Mouse (Mus musculus) lung, postnatal 36 days (tissue): ENCODE data around the gene Polg.

Experiments
- DNase-seq: peaks from one replicate; pipeline ENCODE4 v3.0.0; 2022; ENCODE audit warnings: mixed read lengths

Gene Polg

DNA sequence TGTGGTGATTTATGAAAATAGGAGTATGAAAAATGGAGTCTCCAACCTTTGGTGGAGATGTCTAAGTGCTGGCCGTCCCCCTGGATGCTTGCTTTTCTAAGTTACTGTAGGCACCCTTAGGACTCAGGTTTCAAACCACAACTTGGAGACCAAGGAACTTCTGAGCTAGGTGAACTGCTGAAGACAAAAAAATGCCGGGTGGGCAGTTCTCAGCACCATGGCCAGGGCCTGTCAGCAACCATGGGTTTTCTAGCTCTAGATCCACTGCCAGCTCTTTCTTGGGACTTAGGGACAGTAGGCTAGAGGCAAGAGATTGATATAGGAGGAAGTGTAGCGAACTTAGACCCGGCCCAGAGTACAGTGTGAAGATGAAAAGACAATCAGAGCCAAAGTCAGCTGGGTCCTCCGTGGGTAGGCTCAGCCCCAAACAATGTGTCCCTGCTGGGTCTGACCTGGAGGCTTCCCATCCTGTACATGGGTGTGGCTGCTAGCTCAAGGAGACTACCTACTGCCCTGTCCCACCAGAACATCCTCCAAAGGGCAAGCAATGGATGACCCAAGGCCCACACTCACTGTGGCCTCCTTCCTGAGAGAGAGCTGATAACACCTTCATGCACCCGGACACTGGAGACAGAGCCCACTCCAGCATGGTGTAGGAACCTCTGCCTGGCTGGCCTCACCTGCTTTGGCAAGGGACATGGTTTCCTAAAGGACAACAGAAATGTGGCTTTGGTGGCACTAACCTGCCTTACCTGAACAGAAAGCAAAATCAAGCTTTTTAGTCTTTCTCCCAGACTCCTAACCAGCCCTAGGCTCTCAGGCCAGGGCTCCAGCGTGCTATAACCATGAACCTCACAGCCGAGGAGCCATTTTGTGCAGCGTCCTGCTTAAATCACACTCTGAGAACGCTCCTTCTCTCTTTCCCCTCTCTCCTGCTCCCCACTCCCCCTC, 36.3 kb upstream of the Polg start:
- DNase-seq, result no peak

DNA sequence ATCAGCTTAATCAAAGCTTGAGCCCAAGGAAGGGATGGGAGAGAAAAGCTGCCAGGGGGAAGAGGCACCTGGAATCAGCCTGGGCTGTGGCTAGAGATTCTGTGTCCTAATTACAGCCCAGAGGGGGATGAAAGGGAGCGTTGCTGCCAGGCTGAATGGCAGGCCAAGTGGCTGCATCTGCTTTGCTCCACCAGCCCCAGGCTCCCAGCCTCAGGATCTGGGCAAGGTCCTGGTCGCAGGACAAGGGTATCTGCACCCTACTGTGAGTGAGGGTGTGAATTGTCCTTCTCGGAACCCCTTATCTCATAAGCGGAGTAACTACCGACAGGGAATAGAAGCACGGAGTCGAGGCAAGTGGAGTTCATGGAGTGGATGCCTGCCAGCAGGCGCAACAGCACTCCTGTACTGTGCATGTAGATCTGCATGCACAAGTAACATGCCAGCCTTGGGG, 35.4 kb upstream of the Polg start:
- DNase-seq, result no peak

GRCm38 (mm10) chr7:79500681-79501306, 34.6 kb upstream of the Polg start:
- no peak for DNase-seq

- DNase-seq, result no peak
Observed at GRCm38 (mm10) chr7:79499596-79500570, 33.7 kb upstream of the Polg start.

DNA sequence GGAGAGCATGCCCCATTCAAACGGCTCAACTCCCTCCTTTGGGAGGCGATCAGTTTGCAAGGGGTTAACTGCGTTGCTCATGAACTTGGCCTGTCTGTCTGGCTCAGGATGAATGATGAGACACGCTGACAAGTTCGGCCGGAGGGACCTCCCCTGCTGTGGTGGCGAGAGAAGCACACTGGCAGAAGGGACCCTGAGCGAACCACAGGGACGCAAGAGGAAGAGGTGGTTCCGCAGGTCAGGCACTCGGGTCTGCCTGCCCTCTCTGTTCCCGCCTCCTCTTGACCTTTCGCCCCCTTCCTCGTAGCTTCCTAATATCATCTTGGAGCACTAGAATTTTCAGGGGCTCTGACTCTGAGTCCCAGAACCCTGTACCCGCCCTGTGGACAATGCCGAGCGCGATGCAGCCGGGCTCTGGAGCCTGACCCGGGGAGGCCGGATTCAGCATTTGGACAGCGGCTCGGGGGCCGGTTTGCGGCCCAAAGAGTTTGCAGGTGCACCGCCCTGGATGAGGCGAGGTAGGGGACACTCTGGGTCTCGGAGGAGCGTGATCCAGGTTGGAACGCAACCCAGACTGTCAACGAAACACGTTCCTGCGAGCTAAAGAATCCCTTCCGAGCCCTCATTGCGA, 32.9 kb upstream of the Polg start:
- DNase-seq, result peak; percentile 32

- DNase-seq, result no peak
Observed at GRCm38 (mm10) chr7:79498356-79498755, 32.2 kb upstream of the Polg start.

GRCm38 (mm10) chr7:79497701-79498115, 31.5 kb upstream of the Polg start:
- no peak for DNase-seq

- no peak for DNase-seq
Observed at GRCm38 (mm10) chr7:79496816-79497328, 30.7 kb upstream of the Polg start.

- peak; percentile 86 for DNase-seq
Observed at GRCm38 (mm10) chr7:79495988-79496815, 30.0 kb upstream of the Polg start.

DNA sequence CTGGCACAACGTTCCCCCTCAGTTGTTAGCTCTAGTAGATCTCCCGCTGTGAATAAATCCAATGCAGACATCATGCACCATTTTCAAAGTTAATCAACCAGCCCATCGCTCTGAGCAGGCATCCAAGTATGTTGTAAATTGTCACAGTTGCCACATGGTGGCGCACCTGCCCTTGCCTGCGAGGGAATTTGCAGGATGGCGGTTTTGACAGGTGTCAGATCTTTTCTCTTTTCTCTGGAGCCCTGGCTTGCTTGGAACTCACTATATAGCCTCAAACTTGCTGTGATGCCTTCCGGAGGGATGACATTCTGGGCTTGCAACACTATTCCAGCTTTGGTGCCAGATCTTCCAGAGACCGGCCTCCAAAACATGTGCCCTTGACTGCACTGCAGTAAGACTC, 27.8 kb upstream of the Polg start:
- peak; percentile 34 for DNase-seq

DNA sequence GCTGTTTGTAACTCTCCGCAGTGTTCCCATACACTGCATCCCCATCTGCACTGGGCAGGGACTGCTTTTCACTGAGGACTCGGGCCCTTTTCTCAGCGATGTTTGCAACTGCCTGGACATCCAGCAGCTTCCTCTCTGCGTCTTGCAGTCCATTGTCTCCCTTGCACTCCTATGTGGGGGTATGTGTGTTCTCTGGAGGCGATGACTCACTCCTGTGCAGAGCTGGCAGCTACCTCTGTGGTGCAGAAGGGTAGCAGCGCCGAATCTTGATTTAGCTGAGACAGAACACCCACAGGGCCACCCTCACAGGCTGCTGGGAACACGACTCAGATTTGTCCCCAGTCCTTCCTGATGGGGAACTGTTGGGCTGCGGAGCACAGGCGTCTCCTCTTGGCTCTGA, 20.4 kb upstream of the Polg start:
- DNase-seq, result no peak

- DNase-seq, result no peak
Observed at GRCm38 (mm10) chr7:79474831-79475399, 8.8 kb upstream of the Polg start.

DNA sequence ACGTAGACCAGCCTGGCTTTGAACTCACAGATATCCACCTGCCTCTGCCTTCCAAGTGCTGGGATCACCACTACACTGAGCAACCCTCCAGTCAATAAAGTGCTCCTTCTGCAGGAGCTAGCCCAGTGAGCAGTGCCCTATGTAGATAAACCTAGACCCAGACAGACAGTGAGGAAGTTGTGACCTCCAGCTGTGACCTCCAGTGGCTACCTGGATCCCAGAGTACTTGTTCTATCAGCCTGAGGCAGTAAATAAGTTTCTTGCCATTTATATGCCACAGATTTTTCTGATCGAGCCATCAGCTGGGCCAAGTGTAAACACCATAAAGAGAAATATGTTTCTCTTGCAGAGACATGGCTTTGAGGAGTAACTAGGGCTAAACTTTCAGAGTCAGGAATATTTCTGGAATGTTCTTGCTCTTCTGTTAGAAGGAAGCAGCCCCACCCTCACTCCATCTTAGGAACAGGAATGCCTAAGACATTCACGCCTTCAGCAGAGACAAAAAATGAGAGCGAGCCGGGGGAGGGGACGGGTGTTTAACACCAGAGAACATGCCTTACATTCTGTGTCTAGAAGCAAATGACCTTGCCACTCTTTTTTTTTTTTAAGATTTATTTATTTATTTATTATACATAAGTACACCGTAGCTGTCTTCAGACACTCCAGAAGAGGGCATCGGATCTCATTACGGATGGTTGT, 7.5 kb upstream of the Polg start:
- DNase-seq, result peak; percentile 42

GRCm38 (mm10) chr7:79472792-79473191, 6.6 kb upstream of the Polg start:
- no peak for DNase-seq

DNA sequence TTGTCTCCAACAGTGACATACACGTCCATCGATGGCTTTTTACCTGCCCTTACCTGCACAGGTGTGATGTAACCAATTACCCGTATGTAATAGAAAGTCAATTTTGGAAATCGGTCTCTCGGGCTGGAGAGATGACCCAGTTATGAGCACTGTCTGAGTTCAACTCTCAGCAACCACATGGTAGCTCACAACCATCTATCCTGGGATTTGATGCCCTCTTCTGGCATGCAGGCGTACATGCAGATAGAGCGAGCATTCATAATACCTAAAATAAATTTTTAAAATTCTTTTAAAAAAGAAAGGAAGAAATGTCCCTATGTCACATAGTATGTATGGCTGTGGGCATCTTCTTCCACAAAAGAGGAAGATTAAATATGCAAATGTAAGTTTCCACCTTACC, 5.3 kb upstream of the Polg start:
- DNase-seq, result no peak

DNA sequence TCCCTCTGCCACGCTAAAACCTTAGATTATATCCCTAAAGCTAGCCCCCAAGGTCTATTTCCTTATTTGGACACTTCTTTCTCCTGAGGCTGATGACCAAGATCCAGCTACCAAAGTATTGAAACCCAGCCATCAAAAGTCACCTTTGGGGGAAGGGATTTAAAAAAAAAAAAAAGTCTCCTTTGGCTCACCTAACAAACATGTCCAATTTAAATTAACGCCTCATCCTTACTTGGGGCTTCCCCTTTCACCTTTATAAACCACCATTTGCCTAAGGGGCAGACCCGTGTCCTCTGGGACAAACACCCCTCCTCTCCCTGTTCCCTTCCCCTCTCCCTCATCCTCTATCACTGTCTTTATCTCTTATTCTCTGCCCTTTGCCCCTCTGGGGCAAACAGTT, 4.6 kb upstream of the Polg start:
- no peak for DNase-seq

GRCm38 (mm10) chr7:79469766-79470165, 3.6 kb upstream of the Polg start:
- no peak for DNase-seq

DNA sequence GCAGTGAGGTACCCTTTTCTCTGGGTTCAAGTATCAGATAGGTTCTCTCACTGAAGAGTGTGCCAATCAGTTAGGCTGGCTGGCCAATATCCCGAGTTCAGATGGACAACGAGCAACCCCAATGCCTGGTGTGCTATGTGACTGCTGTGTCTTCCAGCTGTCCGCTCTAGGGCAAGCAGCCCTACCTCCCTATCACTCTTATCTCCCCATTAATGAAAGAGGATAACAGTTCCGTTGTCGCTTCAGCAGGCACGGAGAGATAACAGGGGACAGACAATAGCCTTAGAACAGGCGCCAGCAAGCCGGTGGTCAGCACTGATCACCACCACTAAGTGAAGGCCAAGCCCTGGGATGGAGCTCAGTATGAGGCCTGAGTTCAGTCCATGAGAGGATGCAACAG, 2.8 kb upstream of the Polg start:
- no peak for DNase-seq

GRCm38 (mm10) chr7:79467951-79468350, 1.8 kb upstream of the Polg start:
- no peak for DNase-seq

DNA sequence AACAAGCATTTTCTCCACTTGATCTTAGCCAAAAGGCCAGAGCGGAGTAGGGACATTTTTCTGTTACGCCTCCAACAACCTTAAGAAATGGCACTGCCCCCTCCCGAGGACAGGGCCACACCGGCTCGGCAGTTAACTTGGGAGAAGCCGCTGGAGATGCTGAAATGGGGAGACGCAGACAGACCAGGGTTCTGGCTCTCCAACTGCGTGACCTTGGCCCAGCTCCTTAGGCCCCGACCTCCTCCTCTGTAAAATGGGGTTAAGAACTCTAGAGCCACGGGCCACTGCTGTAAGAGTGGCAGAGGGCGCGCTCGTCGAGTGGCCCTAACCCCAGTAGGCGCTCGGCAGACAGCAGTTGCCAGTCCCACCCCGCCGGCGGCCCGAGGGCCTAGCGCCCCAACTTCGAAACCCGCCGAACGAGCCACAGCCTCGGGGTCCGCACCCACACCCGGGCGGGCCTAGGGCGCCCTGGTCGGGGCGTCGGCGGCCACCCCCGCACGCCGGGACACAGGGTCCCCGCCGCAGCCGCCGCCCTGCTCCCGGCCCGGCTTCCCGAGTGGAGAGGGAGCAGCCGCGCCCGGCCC, 609 bp downstream of the Polg start:
- peak; percentile 58 for DNase-seq
